ENCODE assay signal across 20 mouse cellular contexts in genomic region chr7:65065457-65065856, GRCm38 (mm10).
DNase-seq lines count a peak whose midpoint lies in the region; ATAC-seq and TF ChIP-seq lines count a peak whose summit lies in the region.
"Had no signal": no experiment of that assay in that cellular context is flagged by ENCODE, and none has a peak within 500 bp of the region (broad histone marks: within the 10 kb centered on the region; RNA-seq: fewer than 3 reads in every experiment).

No protein-coding gene starts in this region.

- WGBS in hindbrain, embryonic 13.5 days = 75% methylated on average over 7 of the region's 7 CpGs
- WGBS in hindbrain, embryonic 10.5 days = 82% methylated on average over 7 of the region's 7 CpGs
- 96% methylated on average over 7 of the region's 7 CpGs for WGBS in thymus, adult 2 months

- no peak overlapping the region for H3K4me3 ChIP-seq in hindbrain, embryonic 13.5 days
- H3K4me3 ChIP-seq in hindbrain, embryonic 10.5 days = no peak overlapping the region
- no peak overlapping the region for H3K4me3 ChIP-seq in layer of hippocampus, adult 2 months
- H3K4me3 ChIP-seq in E14TG2a.4 (replicated peaks; ENCODE audit: low read length) (peak overlapping the region; percentile 68), ES-E14 (ENCODE audit: insufficient read depth in 1 of 2, low read depth in 1 of 2, low read length in 2 of 2, poor library complexity in 1 of 2, severe bottlenecking in 1 of 2) (peak overlapping the region; percentile 46 to 56)
- H3K4me3 ChIP-seq in thymus, adult 2 months (ENCODE audit: control insufficient read depth, insufficient read depth, low read length) = no peak overlapping the region
- H3K4me3 ChIP-seq: embryonic facial prominence, embryonic 13.5 days; forebrain, embryonic 12.5 days; heart, embryonic 15.5 days had no signal

- peak; percentile 53; the same call in 1 of the 2 replicates for ATAC-seq in hindbrain, embryonic 13.5 days (ENCODE audit: low FRiP score)
- ATAC-seq: activated CD4-positive, CD25-positive, alpha-beta regulatory T cell, adult 4 months; forebrain, embryonic 16.5 days had no signal

- in situ Hi-C loops in ES-E14 (cut with MboI; ENCODE audit: low sequenced_read_pairs in 2 of 2, unreplicated experiment in 2 of 2) = no loop called here

- DNase-seq in hindbrain, embryonic 10.5 days (ENCODE audit: low spot score) = no peak
- DNase-seq in layer of hippocampus, adult 2 months (ENCODE audit: low spot score in 2 of 2) = no peak
- DNase-seq in layer of hippocampus, adult 18-20 months (ENCODE audit: low spot score in 2 of 2) = no peak
- no peak for DNase-seq in ES-E14 (ENCODE audit: low read depth, low spot score)
- DNase-seq in thymus, adult 2 months = no peak
- DNase-seq: adrenal gland, postnatal 14 days; cerebellum, adult 11-12 months; cerebellum, adult 9-11 months; cerebellum, postnatal 36 days; gastrocnemius, postnatal 14 days; heart, postnatal 14 days; kidney, adult 18-20 months had no signal

- peaks cover 19% of the 10 kb centered on the region for H3K4me1 ChIP-seq in hindbrain, embryonic 13.5 days (replicated peaks)
- peaks cover 21% of the 10 kb centered on the region for H3K4me1 ChIP-seq in hindbrain, embryonic 10.5 days (replicated peaks)
- H3K4me1 ChIP-seq in E14TG2a.4 (replicated peaks; ENCODE audit: low read depth, low read length) (peaks cover 58% of the 10 kb centered on the region), ES-E14 (ENCODE audit: control insufficient read depth in 2 of 2, insufficient read depth in 2 of 2, low read length in 2 of 2, poor library complexity in 1 of 2) (peaks cover 6 to 18% of the 10 kb centered on the region in 2 experiments)
- peaks cover 3% of the 10 kb centered on the region for H3K4me1 ChIP-seq in thymus, adult 2 months (replicated peaks; ENCODE audit: control insufficient read depth, insufficient read depth, low read length)
- H3K4me1 ChIP-seq: embryonic facial prominence, embryonic 13.5 days; heart, embryonic 15.5 days had no signal

- TF ChIP-seq CTCF in layer of hippocampus, adult 2 months (conservative IDR thresholded peaks at IDR 0.05) = no peak
- TF ChIP-seq CTCF in E14TG2a.4 (conservative IDR thresholded peaks at IDR 0.05; ENCODE audit: low read length) = no peak
- no peak for TF ChIP-seq CTCF in thymus, adult 2 months (IDR thresholded peaks at IDR 0.05; ENCODE audit: borderline replicate concordance, control insufficient read depth, extremely low read depth, insufficient read depth, low read length, poor library complexity)

- H3K27me3 ChIP-seq in hindbrain, embryonic 13.5 days = no peaks in the 10 kb centered on the region
- no peaks in the 10 kb centered on the region; the same call in 1 of the 2 replicates for H3K27me3 ChIP-seq in hindbrain, embryonic 10.5 days (ENCODE audit: insufficient read depth, poor library complexity, severe bottlenecking)
- no peaks in the 10 kb centered on the region for H3K27me3 ChIP-seq in E14TG2a.4 (ENCODE audit: insufficient read depth, low read length)
- H3K27me3 ChIP-seq in thymus, adult 2 months (ENCODE audit: control insufficient read depth, insufficient read depth, low read length) = no peaks in the 10 kb centered on the region
- H3K27me3 ChIP-seq: embryonic facial prominence, embryonic 13.5 days; forebrain, embryonic 12.5 days; heart, embryonic 15.5 days had no signal

- H3K9me3 ChIP-seq in hindbrain, embryonic 13.5 days = no peaks in the 10 kb centered on the region
- no peaks in the 10 kb centered on the region for H3K9me3 ChIP-seq in hindbrain, embryonic 10.5 days
- H3K9me3 ChIP-seq in E14TG2a.4 (ENCODE audit: low read length) = no peaks in the 10 kb centered on the region
- H3K9me3 ChIP-seq in ES-E14 (ENCODE audit: control insufficient read depth, insufficient read depth, low read depth, low read length) = no peaks in the 10 kb centered on the region
- H3K9me3 ChIP-seq: embryonic facial prominence, embryonic 13.5 days; forebrain, embryonic 12.5 days; heart, embryonic 15.5 days had no signal

- no peaks in the 10 kb centered on the region for H3K36me3 ChIP-seq in hindbrain, embryonic 13.5 days
- H3K36me3 ChIP-seq in hindbrain, embryonic 10.5 days = no peaks in the 10 kb centered on the region
- H3K36me3 ChIP-seq in E14TG2a.4 (ENCODE audit: insufficient read depth, low read length) (no peaks in the 10 kb centered on the region), ES-E14 (ENCODE audit: control insufficient read depth, insufficient read depth, low read length, poor library complexity, severe bottlenecking) (no peaks in the 10 kb centered on the region)
- H3K36me3 ChIP-seq in thymus, adult 2 months (ENCODE audit: control insufficient read depth, insufficient read depth, low read length) = no peaks in the 10 kb centered on the region
- H3K36me3 ChIP-seq: embryonic facial prominence, embryonic 13.5 days; forebrain, embryonic 12.5 days; heart, embryonic 15.5 days had no signal

- no peak overlapping the region for H3K9ac ChIP-seq in hindbrain, embryonic 13.5 days
- peak overlapping the region; percentile 76 for H3K9ac ChIP-seq in ES-E14 (ENCODE audit: insufficient read depth, low read depth, low read length, poor library complexity, severe bottlenecking)
- H3K9ac ChIP-seq: embryonic facial prominence, embryonic 13.5 days; forebrain, embryonic 12.5 days; heart, embryonic 15.5 days had no signal

- no peak overlapping the region for H3K4me2 ChIP-seq in hindbrain, embryonic 13.5 days
- H3K4me2 ChIP-seq: embryonic facial prominence, embryonic 13.5 days; forebrain, embryonic 12.5 days; heart, embryonic 11.5 days; heart, embryonic 15.5 days had no signal

- TF ChIP-seq POLR2A in thymus, adult 2 months (IDR thresholded peaks at IDR 0.05; ENCODE audit: control insufficient read depth, extremely low read depth, insufficient read depth, low read length, poor library complexity) = no peak

- no peak overlapping the region for H3K27ac ChIP-seq in hindbrain, embryonic 13.5 days
- H3K27ac ChIP-seq in hindbrain, embryonic 10.5 days = no peak overlapping the region
- 0 out of 2 replicates have a peak overlapping the region, but pooled peaks have one; percentile 3 for H3K27ac ChIP-seq in layer of hippocampus, adult 2 months
- H3K27ac ChIP-seq in ES-E14 (ENCODE audit: insufficient read depth, low read depth, low read length, poor library complexity, severe bottlenecking) = peak overlapping the region; percentile 96
- no peak overlapping the region for H3K27ac ChIP-seq in thymus, adult 2 months (ENCODE audit: control insufficient read depth, insufficient read depth, low read length)
- H3K27ac ChIP-seq: embryonic facial prominence, embryonic 13.5 days; forebrain, embryonic 12.5 days; heart, embryonic 15.5 days had no signal

TF ChIP-seq in ES-E14, 5 proteins besides CTCF, POLR2A, EP300 and RAD21:
- TF ChIP-seq MAFK (IDR thresholded peaks at IDR 0.05; ENCODE audit: insufficient read depth, low read depth, low read length) (no peak), ZNF384 (IDR thresholded peaks at IDR 0.05; ENCODE audit: low read depth, low read length) (no peak), CHD2 (IDR thresholded peaks at IDR 0.05; ENCODE audit: low read depth, low read length) (no peak), HCFC1 (IDR thresholded peaks at IDR 0.05; ENCODE audit: borderline replicate concordance, insufficient read depth, low read length) (no peak), ZC3H11A (IDR thresholded peaks at IDR 0.05; ENCODE audit: borderline replicate concordance, low read depth, low read length) (no peak)

Comparison
In these comparisons a context has a peak if more than half of its experiments do, and no peak if none do; other contexts are left out.
1. H3K27ac ChIP-seq: peak in layer of hippocampus, adult 2 months (single experiment) and ES-E14 (single experiment); none in hindbrain, embryonic 13.5 days (single experiment), hindbrain, embryonic 10.5 days (single experiment) and thymus, adult 2 months (single experiment).
2. H3K4me3 ChIP-seq: peak in E14TG2a.4 (single experiment) and ES-E14 (2 of 2); none in hindbrain, embryonic 13.5 days (single experiment), hindbrain, embryonic 10.5 days (single experiment), layer of hippocampus, adult 2 months (single experiment) and thymus, adult 2 months (single experiment).